Mouse (Mus musculus) forebrain, embryonic 11.5 days (tissue): ENCODE measurements at regions not wholly inside any gene's neighbourhood (a gene's known extent, or its start where the extent isn't known, plus 50 kb on each side); places are given as distances from the start of the nearest gene placed in this dataset.

Experiments
- ATAC-seq: fragments of 200-750 bp; cut with Nextera tagmentation; replicated peaks from 2 replicates; pipeline ENCODE4 v1.8.0; 2017; ENCODE audit warnings: moderate TSS enrichment; ENCODE audit not compliant: low FRiP score
- DNase-seq: peaks from one replicate; pipeline ENCODE4 v3.0.0-alpha.2; 2017; ENCODE audit warnings: low spot score
- H3K27ac ChIP-seq: fragments of 300-500 bp; sonication (generic); 2 replicates; pipeline ENCODE4 v1.5.1; 2014; ENCODE audit warnings: low read depth, low read length
- H3K27me3 ChIP-seq: fragments of 300-500 bp; sonication (generic); 2 replicates; pipeline ENCODE4 v1.6.1; 2014; ENCODE audit warnings: mild to moderate bottlenecking, low read length, mixed read lengths; ENCODE audit not compliant: control insufficient read depth, insufficient read depth
- H3K36me3 ChIP-seq: fragments of 300-500 bp; sonication (generic); 2 replicates; pipeline ENCODE4 v1.6.1; 2014; ENCODE audit warnings: mild to moderate bottlenecking, low read length, moderate library complexity, mixed read lengths; ENCODE audit not compliant: control insufficient read depth, insufficient read depth
- H3K4me1 ChIP-seq: fragments of 300-500 bp; sonication (generic); replicated peaks from 2 replicates; pipeline ENCODE4 v1.6.1; 2014; ENCODE audit warnings: low read length, mixed read lengths; ENCODE audit not compliant: control insufficient read depth, insufficient read depth
- H3K4me2 ChIP-seq: fragments of 300-500 bp; sonication (generic); 2 replicates; pipeline ENCODE4 v1.6.1; 2014; ENCODE audit warnings: low read depth, mild to moderate bottlenecking, low read length, moderate library complexity, mixed read lengths; ENCODE audit not compliant: severe bottlenecking
- H3K4me3 ChIP-seq: fragments of 300-500 bp; sonication (generic); 2 replicates; pipeline ENCODE4 v1.5.1; 2014; ENCODE audit warnings: low read depth, low read length
- H3K9ac ChIP-seq: fragments of 300-500 bp; sonication (generic); 2 replicates; pipeline ENCODE4 v1.6.1; 2014; ENCODE audit warnings: low read length
- H3K9me3 ChIP-seq: fragments of 300-500 bp; sonication (generic); 2 replicates; pipeline ENCODE4 v1.6.1; 2016; ENCODE audit warnings: low read length, mixed read lengths; ENCODE audit not compliant: control insufficient read depth
- WGBS: fragments of 180-500 bp; shearing (Covaris S2); extraction: QIAGEN DNeasy Blood & Tissue Kit; methylation state at CpG from one replicate; pipeline ENCODE4 v1.1.7; 2014; 5-methylcytosine and 5-hydroxymethylcytosine counted together

GRCm38 (mm10) chr15:54177221-54177620 lies 292.5 kb downstream of the Gm7489 start:
- no peak for DNase-seq
- ATAC-seq = no peak
- Histone ChIP-seq H3K4me3 (no peak overlapping the region), H3K27me3 (no peaks in the 10 kb centered on the region), H3K9ac (no peak overlapping the region), H3K4me2 (no peak overlapping the region), H3K9me3 (no peaks in the 10 kb centered on the region), H3K4me1 (no peaks in the 10 kb centered on the region), H3K27ac (no peak overlapping the region), H3K36me3 (no peaks in the 10 kb centered on the region)
- WGBS = 73% methylated on average over 2 of the region's 2 CpGs

GRCm38 (mm10) chr15:54177791-54178190 lies 293.1 kb downstream of the Gm7489 start:
- Histone ChIP-seq H3K9ac (no peak overlapping the region), H3K9me3 (no peaks in the 10 kb centered on the region), H3K4me1 (no peaks in the 10 kb centered on the region), H3K4me3 (no peak overlapping the region), H3K27ac (no peak overlapping the region), H3K27me3 (no peaks in the 10 kb centered on the region), H3K4me2 (no peak overlapping the region), H3K36me3 (no peaks in the 10 kb centered on the region)
- ATAC-seq (no peak), DNase-seq (no peak)
- 87% methylated on average over 3 of the region's 3 CpGs for WGBS
